Comparison of ENCODE assay signal across 16 mouse cellular contexts in the genomic region with DNA sequence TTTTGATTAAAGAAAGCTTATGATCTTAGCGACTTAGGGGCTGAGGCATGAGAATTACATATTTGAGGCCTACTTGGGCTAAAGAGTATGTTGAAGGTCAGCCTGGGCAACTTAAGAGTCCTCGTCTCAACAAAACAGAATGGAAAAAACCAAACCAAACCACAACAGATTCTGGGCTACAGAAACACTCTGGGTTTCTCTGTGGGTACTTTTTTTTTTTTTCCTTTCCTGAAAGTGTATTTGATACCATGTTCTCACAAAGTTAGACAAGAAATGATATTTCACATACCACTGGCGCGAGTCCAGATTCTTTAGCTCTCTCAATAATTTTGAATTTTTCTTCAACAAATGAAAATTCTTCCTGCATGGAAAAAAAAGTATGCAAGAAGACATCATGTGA.
"Had no signal": no experiment of that assay in that cellular context is flagged by ENCODE, and none has a peak within 500 bp of the region (broad histone marks: within the 10 kb centered on the region; RNA-seq: fewer than 3 reads in every experiment).

No protein-coding gene starts in this region.

- DNase-seq: retina, postnatal 1 day; right cerebral cortex, adult 18-20 months; right cerebral cortex, postnatal 14 days; right cerebral cortex, postnatal 25 days; right cerebral cortex, postnatal 4 days; spleen, adult 18-20 months; thymus, adult 18-20 months; thymus, adult 2 months; thymus, postnatal 14 days; thymus, postnatal 25 days; thymus, postnatal 36 days; thymus, postnatal 4 days had no signal

- H3K4me2 ChIP-seq: neural tube, embryonic 13.5 days; neural tube, embryonic 15.5 days; stomach, embryonic 15.5 days had no signal

- H3K36me3 ChIP-seq: stomach, embryonic 15.5 days had no signal

- H3K4me1 ChIP-seq: neural tube, embryonic 15.5 days; stomach, embryonic 15.5 days had no signal

- H3K27ac ChIP-seq: neural tube, embryonic 13.5 days; neural tube, embryonic 15.5 days; stomach, embryonic 15.5 days; stomach, postnatal 0 days had no signal

- H3K9me3 ChIP-seq: neural tube, embryonic 13.5 days; neural tube, embryonic 15.5 days; stomach, embryonic 15.5 days had no signal

- H3K4me3 ChIP-seq: neural tube, embryonic 13.5 days; neural tube, embryonic 15.5 days; stomach, embryonic 15.5 days had no signal

- H3K9ac ChIP-seq: neural tube, embryonic 13.5 days; neural tube, embryonic 15.5 days; stomach, embryonic 15.5 days had no signal

- H3K27me3 ChIP-seq: neural tube, embryonic 15.5 days; stomach, embryonic 15.5 days had no signal
